Mouse (Mus musculus) intestine, postnatal 0 days (tissue): ENCODE data around the gene Bola3. TPM values are rescaled to one million over a fixed set of nuclear protein-coding genes. Genes with fewer than 3 reads are reported as not detected.

Experiments
- ATAC-seq: fragments of 200-750 bp; cut with Nextera tagmentation; 2 replicates; pipeline ENCODE4 v1.8.0; 2017; ENCODE audit warnings: mild to moderate bottlenecking, moderate TSS enrichment, moderate library complexity
- H3K27ac ChIP-seq: fragments of 300-500 bp; sonication (generic); 2 replicates; pipeline ENCODE4 v1.5.1; 2014; ENCODE audit warnings: mild to moderate bottlenecking, low read depth, low read length, moderate library complexity
- H3K27me3 ChIP-seq: fragments of 300-500 bp; sonication (generic); replicated peaks from 2 replicates; pipeline ENCODE4 v1.6.1; 2014; ENCODE audit warnings: low read length, mixed read lengths; ENCODE audit not compliant: control insufficient read depth, insufficient read depth
- H3K36me3 ChIP-seq: fragments of 300-500 bp; sonication (generic); 2 replicates; pipeline ENCODE4 v1.6.1; 2014; ENCODE audit warnings: mild to moderate bottlenecking, moderate library complexity; ENCODE audit not compliant: control insufficient read depth, insufficient read depth
- H3K4me1 ChIP-seq: fragments of 300-500 bp; sonication (generic); replicated peaks from 2 replicates; pipeline ENCODE4 v1.6.1; 2014; ENCODE audit warnings: antibody characterized with exemption, low read length, mixed read lengths; ENCODE audit not compliant: control insufficient read depth, insufficient read depth
- H3K4me2 ChIP-seq: fragments of 300-500 bp; sonication (generic); replicated peaks from 2 replicates; pipeline ENCODE4 v1.6.1; 2014; ENCODE audit warnings: low read depth, mild to moderate bottlenecking, moderate library complexity
- H3K4me3 ChIP-seq: fragments of 300-500 bp; sonication (generic); 2 replicates; pipeline ENCODE4 v1.5.1; 2014; ENCODE audit warnings: low read depth, low read length
- H3K9ac ChIP-seq: fragments of 300-500 bp; sonication (generic); 2 replicates; pipeline ENCODE4 v1.6.1; 2014; ENCODE audit warnings: mild to moderate bottlenecking, low read depth, low read length
- H3K9me3 ChIP-seq: fragments of 300-500 bp; sonication (generic); 2 replicates; pipeline ENCODE4 v1.6.1; 2016; ENCODE audit warnings: mixed run types; ENCODE audit not compliant: control insufficient read depth
- CTCF ChIP-seq: sonication (generic); IDR thresholded peaks from 2 replicates; pipeline ENCODE4 v1.5.1; 2016; ENCODE audit warnings: low read depth, mild to moderate bottlenecking, control low read depth, antibody characterized with exemption, moderate library complexity
- WGBS: fragments of 180-500 bp; shearing (Covaris S2); extraction: QIAGEN DNeasy Blood & Tissue Kit; methylation state at CpG from one replicate; pipeline ENCODE4 v1.1.7; 2014; 5-methylcytosine and 5-hydroxymethylcytosine counted together
- microRNA-seq: library from miRNA; unstranded; fragments of <30 nt; microRNA quantifications from one replicate; pipeline ENCODE4, GENCODE M21; 2016
- polyA plus RNA-seq: library from polyadenylated mRNA; unstranded; fragments of >200 nt; fragmentation: Nextera tagmentation; extraction: Ambion mirVana; gene quantifications from 2 replicates; pipeline ENCODE4 v1.2.1, GENCODE M21; 2015

Gene Bola3
- polyA plus RNA-seq, 1 experiment from 2014 or later = 184 TPM

GRCm38 (mm10) chr6:83397728-83398127 is 48.8 kb downstream of the Bola3 start:
- peaks cover 72% of the 10 kb centered on the region for H3K36me3 ChIP-seq
- no peak overlapping the region for H3K4me2 ChIP-seq
- H3K27ac ChIP-seq = no peak overlapping the region
- no peaks in the 10 kb centered on the region for H3K9me3 ChIP-seq
- ATAC-seq = no peak
- no peak overlapping the region for H3K4me3 ChIP-seq
- H3K9ac ChIP-seq = no peak overlapping the region
- 79% methylated on average over 8 of the region's 8 CpGs for WGBS
- TF ChIP-seq CTCF = no peak
- no peaks in the 10 kb centered on the region for H3K4me1 ChIP-seq
- H3K27me3 ChIP-seq = no peaks in the 10 kb centered on the region

- Histone ChIP-seq H3K4me1 (no peaks in the 10 kb centered on the region), H3K9me3 (no peaks in the 10 kb centered on the region), H3K4me3 (no peak overlapping the region), H3K4me2 (no peak overlapping the region), H3K27me3 (no peaks in the 10 kb centered on the region), H3K36me3 (peaks cover 80% of the 10 kb centered on the region), H3K27ac (no peak overlapping the region), H3K9ac (no peak overlapping the region)
- no peak for ATAC-seq
- TF ChIP-seq CTCF = no peak
- 62% methylated on average over 3 of the region's 3 CpGs for WGBS
Observed at GRCm38 (mm10) chr6:83399790-83400189, 50.8 kb downstream of the Bola3 start.

GRCm38 (mm10) chr6:83403481-83403880 is 54.5 kb downstream of the Bola3 start:
- TF ChIP-seq CTCF = no peak
- WGBS = 95% methylated on average over 8 of the region's 8 CpGs
- no peak overlapping the region for H3K27ac ChIP-seq
- H3K36me3 ChIP-seq = peaks cover 62% of the 10 kb centered on the region
- no peak overlapping the region for H3K9ac ChIP-seq
- no peaks in the 10 kb centered on the region for H3K9me3 ChIP-seq
- H3K4me1 ChIP-seq = no peaks in the 10 kb centered on the region
- no peak overlapping the region for H3K4me3 ChIP-seq
- H3K4me2 ChIP-seq = no peak overlapping the region
- ATAC-seq = no peak
- no peaks in the 10 kb centered on the region for H3K27me3 ChIP-seq

- 96% methylated on average over 13 of the region's 13 CpGs for WGBS
- Histone ChIP-seq H3K9me3 (no peaks in the 10 kb centered on the region), H3K9ac (no peak overlapping the region), H3K36me3 (peaks cover 54% of the 10 kb centered on the region), H3K4me1 (no peaks in the 10 kb centered on the region), H3K27me3 (no peaks in the 10 kb centered on the region), H3K4me2 (no peak overlapping the region), H3K27ac (no peak overlapping the region), H3K4me3 (no peak overlapping the region)
- no peak for TF ChIP-seq CTCF
- ATAC-seq = no peak
Observed at GRCm38 (mm10) chr6:83404571-83404970, 55.6 kb downstream of the Bola3 start.

GRCm38 (mm10) chr6:83405511-83406064 is 56.6 kb downstream of the Bola3 start:
- Histone ChIP-seq H3K4me3 (no peak overlapping the region), H3K4me2 (no peak overlapping the region), H3K4me1 (no peaks in the 10 kb centered on the region), H3K9ac (no peak overlapping the region), H3K27me3 (no peaks in the 10 kb centered on the region), H3K36me3 (peaks cover 50% of the 10 kb centered on the region), H3K27ac (no peak overlapping the region), H3K9me3 (no peaks in the 10 kb centered on the region)
- TF ChIP-seq CTCF = no peak
- WGBS = 78% methylated on average over 7 of the region's 7 CpGs
- ATAC-seq = no peak

GRCm38 (mm10) chr6:83408510-83408909 is 59.6 kb downstream of the Bola3 start:
- H3K4me2 ChIP-seq = no peak overlapping the region
- TF ChIP-seq CTCF = no peak
- ATAC-seq = no peak
- H3K27ac ChIP-seq = peak overlapping the region; percentile 41; the same call in 1 of the 2 replicates
- H3K27me3 ChIP-seq = no peaks in the 10 kb centered on the region
- WGBS = 64% methylated on average over 9 of the region's 9 CpGs
- H3K9me3 ChIP-seq = no peaks in the 10 kb centered on the region
- H3K9ac ChIP-seq = no peak overlapping the region
- H3K4me3 ChIP-seq = no peak overlapping the region
- peaks cover 22% of the 10 kb centered on the region for H3K36me3 ChIP-seq
- H3K4me1 ChIP-seq = peaks cover 14% of the 10 kb centered on the region

Small RNA genes within 50 kb of the gene (microRNA-seq; reads per million reads assigned to microRNA genes)
- gene Mir6374 = not detected

Other genes with a start within 250 kb of the Bola3 start
- gene Ccdc142, start 247.5 kb upstream of the Bola3 start, polyA plus RNA-seq = 0.84 and 1.3 TPM in 2 replicates
- 1.1 and 1.2 TPM in 2 replicates for gene Gm42688, start 247.5 kb upstream of the Bola3 start, polyA plus RNA-seq
- 113 and 115 TPM in 2 replicates for gene Mrpl53, start 240.1 kb upstream of the Bola3 start, polyA plus RNA-seq
- 18.4 and 20.9 TPM in 2 replicates for gene Mogs, start 233.7 kb upstream of the Bola3 start, polyA plus RNA-seq
- gene Wbp1, start 227.6 kb upstream of the Bola3 start, polyA plus RNA-seq = 69.1 and 72.7 TPM in 2 replicates
- gene Ino80b, start 223.7 kb upstream of the Bola3 start, polyA plus RNA-seq = 6.0 and 8.5 TPM in 2 replicates
- 19.7 and 21.1 TPM in 2 replicates for gene Rtkn, start 213.7 kb upstream of the Bola3 start, polyA plus RNA-seq
- 1.0 and 1.2 TPM in 2 replicates for gene Wdr54, start 192.8 kb upstream of the Bola3 start, polyA plus RNA-seq
- gene 1700003E16Rik, start 192.7 kb upstream of the Bola3 start, polyA plus RNA-seq = 0.60 and 1.0 TPM in 2 replicates
- 47.1 and 49.9 TPM in 2 replicates for gene Dctn1, start 183.2 kb upstream of the Bola3 start, polyA plus RNA-seq
- 1.5 and 1.7 TPM in 2 replicates for gene Slc4a5, start 129.3 kb upstream of the Bola3 start, polyA plus RNA-seq
- 17.6 and 18.4 TPM in 2 replicates for gene Mthfd2, start 23.2 kb upstream of the Bola3 start, polyA plus RNA-seq
- gene Mob1a, start 23.1 kb upstream of the Bola3 start, polyA plus RNA-seq = 29.7 and 30.8 TPM in 2 replicates
- 28.1 and 34.3 TPM in 2 replicates for gene Tet3, start 109.9 kb downstream of the Bola3 start, polyA plus RNA-seq
- gene Dguok, start 157.8 kb downstream of the Bola3 start, polyA plus RNA-seq = 30.9 and 33.7 TPM in 2 replicates
- 2,265 and 2,375 TPM in 2 replicates for gene Actg2, start 187.1 kb downstream of the Bola3 start, polyA plus RNA-seq
- gene Stambp, start 223.6 kb downstream of the Bola3 start, polyA plus RNA-seq = 24.9 and 28.1 TPM in 2 replicates